Mouse (Mus musculus): Measurements from ENCODE around the gene Sel1l3. TPM values are rescaled to one million over a fixed set of nuclear protein-coding genes. Genes with fewer than 3 reads are reported as not detected.

The Sel1l3 gene
- total RNA-seq, 2 experiments from 2014 or later = 0.09 TPM; not detected in 1

DNA sequence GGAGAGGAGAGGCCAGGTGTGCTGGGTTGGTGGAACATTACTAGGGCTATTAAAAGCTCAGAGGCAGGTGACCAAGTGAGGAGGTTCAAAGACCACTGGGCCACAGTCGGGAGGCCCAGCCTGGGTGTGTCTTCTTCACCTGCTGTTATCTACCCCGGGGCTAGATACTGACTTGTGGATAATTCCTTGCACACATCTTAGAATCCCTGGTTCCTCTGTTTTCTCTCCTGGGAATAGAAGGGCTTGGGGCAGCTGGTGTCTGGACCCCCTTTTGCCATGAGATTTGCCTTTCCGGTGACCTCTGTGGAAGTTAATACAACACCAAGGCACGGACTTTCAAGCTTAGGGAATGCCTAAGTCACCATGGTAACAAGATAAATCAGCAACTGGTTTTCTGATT, 103.5 kb downstream of the Sel1l3 start:
- no peak for ATAC-seq (replicated peaks; ENCODE audit: low FRiP score, poor library complexity, severe bottlenecking)

GRCm38 (mm10) chr5:53108668-53109067, 105.1 kb downstream of the Sel1l3 start:
- no peak for ATAC-seq (replicated peaks; ENCODE audit: low FRiP score, poor library complexity, severe bottlenecking)

- ATAC-seq (replicated peaks; ENCODE audit: low FRiP score, poor library complexity, severe bottlenecking) = no peak
Observed at GRCm38 (mm10) chr5:53108026-53108425, 105.7 kb downstream of the Sel1l3 start.

DNA sequence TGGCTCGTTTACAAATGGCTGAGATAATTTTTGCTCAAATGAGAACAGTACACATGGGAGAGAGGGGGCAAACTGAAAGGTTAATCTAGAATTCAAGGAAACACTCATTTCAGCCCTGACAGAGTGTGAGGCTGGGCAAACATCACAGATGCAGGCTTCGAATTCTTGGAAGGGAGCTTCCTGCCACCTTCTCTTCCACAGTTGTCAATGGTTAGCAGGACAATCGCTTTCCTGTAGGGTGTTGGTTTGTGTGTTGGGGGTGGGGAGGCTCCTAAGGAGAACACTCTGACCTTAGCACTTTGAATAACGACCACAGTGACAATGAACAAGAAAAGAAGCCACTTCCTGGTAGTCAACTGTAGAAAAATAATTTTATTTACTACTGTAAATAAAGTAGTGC, 107.0 kb downstream of the Sel1l3 start:
- ATAC-seq (replicated peaks; ENCODE audit: low FRiP score, poor library complexity, severe bottlenecking) = no peak

GRCm38 (mm10) chr5:53106125-53106524, 107.6 kb downstream of the Sel1l3 start:
- no peak for ATAC-seq (replicated peaks; ENCODE audit: low FRiP score, poor library complexity, severe bottlenecking)

DNA sequence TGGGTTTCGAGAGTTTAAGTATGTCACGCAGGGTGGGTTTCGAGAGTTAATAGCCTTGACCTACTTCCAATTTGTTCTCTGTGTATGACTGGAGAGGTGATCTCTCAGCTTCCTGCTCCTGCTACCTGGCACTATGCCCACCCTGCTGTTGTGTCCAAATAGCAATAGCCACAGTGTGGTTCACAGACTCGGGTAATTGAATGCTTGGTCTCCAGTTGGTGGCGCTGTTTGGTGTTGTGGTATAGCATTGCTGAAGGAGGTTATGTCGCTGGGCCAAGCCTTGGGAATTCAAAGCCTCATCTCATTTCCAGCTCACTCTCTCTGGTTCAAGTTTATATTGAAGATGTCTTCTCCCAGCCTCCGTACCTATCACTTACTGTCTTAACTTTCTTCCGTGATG, 108.0 kb downstream of the Sel1l3 start:
- no peak for ATAC-seq (replicated peaks; ENCODE audit: low FRiP score, poor library complexity, severe bottlenecking)

DNA sequence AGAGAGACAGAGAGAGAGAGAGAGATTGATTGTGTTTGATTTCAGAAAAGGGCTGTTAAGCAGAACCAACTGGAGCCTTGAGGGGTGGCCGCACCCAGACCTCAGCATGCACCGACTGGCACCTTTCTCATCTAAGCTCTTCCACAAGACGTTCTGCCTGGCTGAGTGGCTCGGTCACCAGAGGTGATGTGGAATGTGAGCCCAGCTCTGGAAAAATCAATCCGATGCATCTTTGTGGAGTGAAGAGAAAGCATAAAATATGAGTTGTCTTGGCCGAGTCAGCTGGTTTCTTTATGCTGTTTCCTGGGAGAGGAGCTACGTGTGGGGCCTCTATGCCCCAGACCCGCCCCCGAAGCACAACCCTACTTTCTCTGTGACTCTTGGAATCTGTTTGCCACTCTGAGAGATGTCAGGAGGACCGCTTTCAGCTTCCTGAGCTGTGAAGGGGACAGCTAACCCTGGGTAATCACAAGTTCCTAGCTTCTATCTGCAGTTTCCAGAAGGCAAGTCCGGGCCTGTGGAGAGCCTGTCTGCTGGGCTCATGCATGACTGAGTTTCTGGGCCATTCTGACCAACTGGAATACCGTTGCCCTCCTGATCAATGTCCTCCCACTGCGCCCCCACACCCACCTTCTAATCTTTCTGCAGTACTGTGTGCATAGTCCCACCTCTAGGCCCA, 109.4 kb downstream of the Sel1l3 start:
- ATAC-seq (replicated peaks; ENCODE audit: low FRiP score, poor library complexity, severe bottlenecking) = no peak

DNA sequence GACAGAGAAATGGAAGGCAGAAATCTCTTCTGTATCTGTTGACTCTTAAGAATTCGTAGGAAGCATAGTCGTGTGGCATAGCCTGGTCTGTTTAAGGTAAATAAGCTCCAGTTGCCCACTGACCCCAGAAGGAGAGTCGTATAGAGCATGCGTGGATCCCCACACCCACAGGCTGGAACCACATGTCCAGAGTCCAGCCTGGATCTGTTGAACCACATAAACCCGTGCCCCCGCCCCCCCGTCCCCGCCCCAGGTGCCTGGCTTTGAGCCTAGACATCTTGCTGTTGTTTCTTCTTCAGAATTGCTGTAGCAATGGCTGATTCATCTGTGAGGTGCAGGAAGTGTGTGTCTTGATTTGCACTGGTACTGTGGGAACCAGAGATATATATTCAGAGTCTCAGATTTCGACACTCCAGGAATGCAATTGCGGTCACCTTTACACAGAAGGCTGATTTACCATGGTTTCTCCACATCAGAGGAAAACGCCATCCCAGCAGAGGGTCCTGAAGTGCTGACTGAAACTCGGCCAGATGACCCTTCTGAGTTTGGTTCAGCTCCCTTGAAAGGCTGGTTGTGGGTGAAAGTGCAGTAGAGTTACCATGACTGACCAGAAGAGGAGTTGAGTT, 111.8 kb downstream of the Sel1l3 start:
- no peak for ATAC-seq (replicated peaks; ENCODE audit: low FRiP score, poor library complexity, severe bottlenecking)

DNA sequence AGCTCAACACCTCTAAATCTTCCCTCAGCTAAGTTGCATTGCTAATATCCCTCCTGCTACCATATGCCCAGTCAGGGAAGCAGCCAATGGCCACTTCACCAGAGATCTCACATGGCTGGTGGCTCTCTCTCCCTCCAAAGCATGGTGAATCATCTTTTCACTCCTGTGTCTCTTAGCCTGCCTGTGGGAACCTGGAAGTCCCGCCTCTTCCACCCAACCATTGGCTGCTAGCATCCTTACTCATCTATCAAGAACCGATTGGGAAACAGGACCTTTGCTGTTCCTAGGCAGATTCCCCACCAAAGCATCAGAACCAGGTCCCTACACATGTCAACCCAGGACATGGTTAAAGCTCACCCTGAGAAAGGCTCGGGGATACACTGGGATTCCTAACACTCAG, 122.4 kb downstream of the Sel1l3 start:
- no peak for ATAC-seq (replicated peaks; ENCODE audit: low FRiP score, poor library complexity, severe bottlenecking)

DNA sequence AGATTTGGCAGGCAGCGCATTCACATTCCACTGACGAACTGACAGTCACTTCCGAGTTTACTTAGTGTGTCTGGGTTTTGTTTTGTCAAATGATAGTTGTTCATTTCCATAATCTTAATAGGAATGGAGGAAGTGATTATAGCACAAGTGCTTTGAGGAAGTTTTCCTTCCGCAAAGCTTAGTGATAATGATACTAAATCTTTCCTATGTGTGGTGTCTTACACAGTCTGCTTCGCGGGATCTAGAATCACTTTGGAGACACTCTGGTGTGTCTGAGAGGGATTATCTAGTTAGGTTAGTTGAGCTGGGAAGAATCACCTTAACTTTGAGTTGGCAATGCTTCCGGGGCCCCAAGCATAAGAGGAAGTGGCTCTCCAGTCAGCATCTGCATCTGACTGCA, 126.3 kb downstream of the Sel1l3 start:
- no peak for ATAC-seq (replicated peaks; ENCODE audit: low FRiP score, poor library complexity, severe bottlenecking)

DNA sequence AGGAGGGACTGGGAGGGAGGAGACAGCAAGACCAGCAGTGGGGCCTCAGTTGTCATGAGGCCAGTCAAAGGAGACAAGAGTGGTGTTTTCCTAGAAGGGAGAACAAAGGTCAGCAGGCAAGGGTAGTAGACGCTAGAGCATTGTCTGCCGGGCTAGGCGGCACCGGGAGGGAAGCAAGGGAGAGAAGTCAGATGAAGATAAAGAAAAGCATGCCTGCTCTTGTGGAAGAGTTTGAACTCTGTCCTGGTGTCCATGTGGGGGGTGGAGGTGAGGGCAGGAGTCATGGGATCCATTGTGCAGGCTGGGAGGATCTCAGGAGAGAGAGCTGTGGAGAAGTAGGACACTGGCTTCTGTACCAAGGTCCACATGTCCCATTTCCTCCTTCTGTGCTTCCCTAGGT, 135.3 kb downstream of the Sel1l3 start:
- no peak for ATAC-seq (replicated peaks; ENCODE audit: low FRiP score, poor library complexity, severe bottlenecking)

DNA sequence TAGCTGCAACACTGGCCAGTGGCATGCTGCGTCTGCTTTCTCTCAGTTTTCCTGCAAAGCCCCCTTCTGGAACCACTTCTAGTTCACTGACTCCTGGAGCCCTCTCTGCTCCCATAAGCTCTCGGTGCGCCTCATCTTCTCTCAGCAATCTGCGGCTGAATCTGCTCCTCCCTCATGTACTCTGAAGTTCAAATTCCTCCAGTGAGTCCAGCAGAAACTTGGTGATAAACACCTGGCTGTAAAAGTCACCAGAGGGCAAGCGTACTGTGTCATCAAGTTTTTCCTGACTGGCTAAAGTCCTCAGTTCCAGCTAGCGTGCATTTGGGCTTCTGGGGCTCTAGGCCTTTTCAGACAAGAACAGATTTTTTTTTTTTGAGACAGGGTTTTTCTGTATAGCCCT, 139.2 kb downstream of the Sel1l3 start:
- no peak for ATAC-seq (replicated peaks; ENCODE audit: low FRiP score, poor library complexity, severe bottlenecking)

- ATAC-seq (replicated peaks; ENCODE audit: low FRiP score, poor library complexity, severe bottlenecking) = no peak
Observed at GRCm38 (mm10) chr5:53061532-53062130, 152.1 kb downstream of the Sel1l3 start.

Other genes with a start within 250 kb of the Sel1l3 start
- gene Slc34a2, start 175.8 kb downstream of the Sel1l3 start, total RNA-seq (2015; ENCODE audit: low replicate concordance) = not detected in 2 replicates
- gene Slc34a2, start 175.8 kb downstream of the Sel1l3 start, total RNA-seq (2017; ENCODE audit: low replicate concordance) = not detected in 2 replicates
- gene Smim20, start 53.2 kb upstream of the Sel1l3 start, total RNA-seq (2015; ENCODE audit: low replicate concordance) = 6.0 and 34.3 TPM in 2 replicates
- 7.5 and 10.6 TPM in 2 replicates for gene Smim20, start 53.2 kb upstream of the Sel1l3 start, total RNA-seq (2017; ENCODE audit: low replicate concordance)

Measured in erythroblast, adult 5-6 weeks (primary cell).